Mouse (Mus musculus): Measurements from ENCODE around the gene Bbs1. TPM values are rescaled to one million over a fixed set of nuclear protein-coding genes. Genes with fewer than 3 reads are reported as not detected.
A peak's percentile ranks its signal among the peaks of the same experiment; 100 is the strongest.

Gene Bbs1
- total and polyA plus RNA-seq, 3 experiments, result 1.2 to 1.9 TPM; not detected in 1

DNA sequence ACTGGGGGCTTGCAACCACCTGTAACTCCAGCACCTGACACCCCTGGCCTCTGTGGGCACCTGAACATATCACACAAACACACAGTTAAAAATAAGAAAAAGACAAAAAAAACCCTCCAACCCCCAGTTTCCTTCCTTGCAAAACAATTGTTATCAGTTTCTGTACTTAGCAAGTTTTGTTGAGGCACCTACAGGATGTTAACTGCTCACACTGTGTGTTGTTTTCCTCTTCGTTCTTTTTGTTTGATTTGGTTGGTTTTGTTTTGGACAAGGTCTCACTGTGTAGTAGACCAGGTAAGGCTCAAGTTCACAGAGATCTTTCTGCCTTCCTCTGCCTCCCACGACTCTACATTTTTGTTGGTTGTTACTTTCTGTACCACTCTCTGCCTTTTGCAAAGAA, 63.8 kb downstream of the Bbs1 start:
- Histone ChIP-seq H3K27me3 (ENCODE audit: control insufficient read depth in 1 of 2, insufficient read depth in 2 of 2, low read length in 2 of 2) (no peaks in the 10 kb centered on the region), H3K4me1 (ENCODE audit: control insufficient read depth in 1 of 2, insufficient read depth in 2 of 2, low read length in 2 of 2) (peaks cover 25 to 27% of the 10 kb centered on the region in 2 experiments), H3K9me3 (replicated peaks; ENCODE audit: insufficient read depth, low read length) (no peaks in the 10 kb centered on the region)

DNA sequence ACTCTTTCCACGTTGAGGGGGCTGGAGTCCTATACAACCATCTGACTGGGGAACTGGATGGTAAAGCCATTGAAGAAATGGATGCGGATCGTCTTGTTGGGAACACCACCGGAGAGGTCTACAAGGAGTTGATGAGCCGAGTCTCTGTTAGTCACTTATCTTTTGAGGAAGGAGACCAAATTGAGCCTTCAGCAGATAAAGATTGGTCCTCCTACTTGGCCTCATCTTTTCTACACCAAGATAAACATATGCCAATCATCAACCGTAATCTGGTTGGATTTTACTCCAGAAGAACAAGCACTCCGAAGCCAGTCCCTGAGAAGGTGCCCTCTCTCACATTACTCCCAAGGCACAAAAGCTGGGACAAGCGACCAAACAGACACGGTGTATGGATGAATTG, 65.6 kb downstream of the Bbs1 start:
- H3K36me3 ChIP-seq (ENCODE audit: control insufficient read depth in 1 of 2, insufficient read depth in 2 of 2, low read length in 2 of 2), result peaks cover 0 to 11% of the 10 kb centered on the region in 2 experiments; a peak in 2 of 4 replicates
- H3K79me2 ChIP-seq (ENCODE audit: control insufficient read depth, insufficient read depth, low read length, poor library complexity), result peaks cover 8% of the 10 kb centered on the region
- H3K4me1 ChIP-seq (ENCODE audit: control insufficient read depth in 1 of 2, insufficient read depth in 2 of 2, low read length in 2 of 2), result peaks cover 22 to 25% of the 10 kb centered on the region in 2 experiments
- no peak overlapping the region for H3K27ac ChIP-seq (ENCODE audit: control insufficient read depth, low read depth, low read length)
- DNase-seq (ENCODE audit: low read depth, low spot score), result peak; percentile 23
- no peak overlapping the region for H3K9ac ChIP-seq (ENCODE audit: control insufficient read depth, low read depth, low read length, poor library complexity, severe bottlenecking)
- peak overlapping the region; percentile 61 to 91; a peak in 3 of 4 replicates for H3K4me3 ChIP-seq (ENCODE audit: control insufficient read depth in 1 of 2, insufficient read depth in 1 of 2, low read depth in 2 of 2, low read length in 2 of 2)
- no peaks in the 10 kb centered on the region for H3K9me3 ChIP-seq (replicated peaks; ENCODE audit: insufficient read depth, low read length)
- no peaks in the 10 kb centered on the region for H3K27me3 ChIP-seq (ENCODE audit: control insufficient read depth in 1 of 2, insufficient read depth in 2 of 2, low read length in 2 of 2)
- TF ChIP-seq MYB (IDR thresholded peaks at IDR 0.05; ENCODE audit: low read depth, low read length) (0 out of 2 replicates have a peak, but pooled peaks have one; percentile 23), MYC (IDR thresholded peaks at IDR 0.05; ENCODE audit: low read depth, low read length) (0 out of 2 replicates have a peak, but pooled peaks have one; percentile 35), UBTF (IDR thresholded peaks at IDR 0.05; ENCODE audit: borderline replicate concordance, insufficient read depth, low read depth, low read length) (no peak), MXI1 (IDR thresholded peaks at IDR 0.05; ENCODE audit: low read depth, low read length) (peak; percentile 50; the same call in 1 of the 2 replicates), USF1 (IDR thresholded peaks at IDR 0.05; ENCODE audit: low read depth, low read length) (no peak), ETS1 (IDR thresholded peaks at IDR 0.05; ENCODE audit: low read depth, low read length) (peak; percentile 37), TCF12 (IDR thresholded peaks at IDR 0.05; ENCODE audit: low read depth, low read length) (peak; percentile 45; the same call in 1 of the 2 replicates), RCOR1 (IDR thresholded peaks at IDR 0.05; ENCODE audit: low read depth, low read length) (peak; percentile 48; the same call in 1 of the 2 replicates), CTCF (IDR thresholded peaks at IDR 0.05 in 2 of 3, conservative IDR thresholded peaks at IDR 0.05 in 1 of 3; ENCODE audit: control insufficient read depth in 1 of 3, insufficient read depth in 1 of 3, low read depth in 2 of 3, low read length in 3 of 3, poor library complexity in 1 of 3, severe bottlenecking in 1 of 3) (no peak), HCFC1 (IDR thresholded peaks at IDR 0.05; ENCODE audit: low read depth, low read length) (no peak), EP300 (IDR thresholded peaks at IDR 0.05; ENCODE audit: low read depth in 1 of 2, low read length in 2 of 2) (peak; percentile 59 to 66), TBP (IDR thresholded peaks at IDR 0.05; ENCODE audit: low read depth, low read length) (no peak), GABPA (IDR thresholded peaks at IDR 0.05; ENCODE audit: low read depth, low read length) (0 out of 2 replicates have a peak, but pooled peaks have one; percentile 28), GATA1 (IDR thresholded peaks at IDR 0.05; ENCODE audit: low read depth, low read length) (peak; percentile 85)

More for the DNA sequence above, 63.8 kb downstream of the Bbs1 start:
- Histone ChIP-seq H3K36me3 (ENCODE audit: control insufficient read depth in 1 of 2, insufficient read depth in 2 of 2, low read length in 2 of 2) (peaks cover 0 to 14% of the 10 kb centered on the region in 2 experiments; a peak in 2 of 4 replicates), H3K27ac (ENCODE audit: control insufficient read depth, low read depth, low read length) (no peak overlapping the region), H3K4me3 (ENCODE audit: control insufficient read depth in 1 of 2, insufficient read depth in 1 of 2, low read depth in 2 of 2, low read length in 2 of 2) (no peak overlapping the region), H3K79me2 (ENCODE audit: control insufficient read depth, insufficient read depth, low read length, poor library complexity) (peaks cover 8% of the 10 kb centered on the region), H3K9ac (ENCODE audit: control insufficient read depth, low read depth, low read length, poor library complexity, severe bottlenecking) (no peak overlapping the region)
- TF ChIP-seq MYC (IDR thresholded peaks at IDR 0.05; ENCODE audit: low read depth, low read length), result no peak
- TF ChIP-seq MXI1 (IDR thresholded peaks at IDR 0.05; ENCODE audit: low read depth, low read length), result no peak
- DNase-seq (ENCODE audit: low read depth, low spot score), result no peak
